Mouse (Mus musculus): ENCODE data around the gene Zbed5. TPM values are rescaled to one million over a fixed set of nuclear protein-coding genes. Genes with fewer than 3 reads are reported as not detected.
"Not testable (repeated sequence)": the region's sequence is repeated elsewhere in the genome, so short reads cannot be mapped to it uniquely, and the experiment has no call there.

Zbed5 gene
- polyA plus RNA-seq, 1 experiment from 2014 or later: 14.1 TPM

DNA sequence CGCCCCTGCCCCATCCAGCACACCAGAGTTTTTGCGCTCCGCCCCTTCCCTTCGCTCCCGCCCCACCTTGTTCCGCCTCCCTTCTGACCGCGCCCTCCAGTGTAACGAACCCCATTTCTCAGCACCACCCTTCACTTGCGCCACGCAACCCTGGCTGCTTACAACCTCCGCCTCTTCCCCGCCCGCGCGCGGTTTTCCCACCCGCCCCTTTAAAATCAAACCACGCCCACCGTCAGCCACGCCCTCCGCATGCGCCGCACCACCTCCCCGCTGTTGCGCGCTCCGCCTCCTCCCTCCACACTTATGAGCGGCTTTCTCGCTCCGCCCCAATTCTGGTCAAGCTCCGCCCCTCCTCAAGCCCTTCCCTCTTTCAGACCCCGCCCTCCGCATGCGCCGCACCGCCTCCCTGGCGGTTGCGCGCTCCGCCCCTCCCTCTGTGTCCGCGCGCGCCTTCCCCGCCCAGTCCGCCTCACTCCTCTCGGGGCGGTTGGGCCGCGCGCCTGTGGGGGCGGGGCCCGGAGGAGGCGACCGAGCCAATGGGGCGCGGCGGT is 46.0 kb downstream of the Zbed5 start, which contains the start of gene Vkorc1l1:
Vkorc1l1 (plus strand) TSS at position 476 of the 551 bp plus-strand sequence.
- Histone ChIP-seq H3K27me3 (replicated peaks; ENCODE audit: control insufficient read depth, insufficient read depth, low read length) (no peaks in the 10 kb centered on the region), H3K27ac (ENCODE audit: low read depth, low read length) (peak within 1 kb of the TSS; percentile 71), H3K36me3 (ENCODE audit: control insufficient read depth, insufficient read depth, low read length) (no peaks in the 10 kb centered on the region), H3K4me2 (ENCODE audit: low read length) (peak within 1 kb of the TSS; percentile 59), H3K9ac (ENCODE audit: low read depth, low read length) (peak within 1 kb of the TSS; percentile 86), H3K9me3 (ENCODE audit: control insufficient read depth, low read length) (no peaks in the 10 kb centered on the region), H3K4me3 (ENCODE audit: low read length) (peak within 1 kb of the TSS; percentile 89), H3K4me1 (ENCODE audit: control insufficient read depth, insufficient read depth, low read depth, low read length) (peaks cover 6% of the 10 kb centered on the region; the same call in 1 of the 2 replicates)
- ATAC-seq: peak; percentile 97
- WGBS: under 1% methylated on average over 54 of the region's 59 CpGs

DNA sequence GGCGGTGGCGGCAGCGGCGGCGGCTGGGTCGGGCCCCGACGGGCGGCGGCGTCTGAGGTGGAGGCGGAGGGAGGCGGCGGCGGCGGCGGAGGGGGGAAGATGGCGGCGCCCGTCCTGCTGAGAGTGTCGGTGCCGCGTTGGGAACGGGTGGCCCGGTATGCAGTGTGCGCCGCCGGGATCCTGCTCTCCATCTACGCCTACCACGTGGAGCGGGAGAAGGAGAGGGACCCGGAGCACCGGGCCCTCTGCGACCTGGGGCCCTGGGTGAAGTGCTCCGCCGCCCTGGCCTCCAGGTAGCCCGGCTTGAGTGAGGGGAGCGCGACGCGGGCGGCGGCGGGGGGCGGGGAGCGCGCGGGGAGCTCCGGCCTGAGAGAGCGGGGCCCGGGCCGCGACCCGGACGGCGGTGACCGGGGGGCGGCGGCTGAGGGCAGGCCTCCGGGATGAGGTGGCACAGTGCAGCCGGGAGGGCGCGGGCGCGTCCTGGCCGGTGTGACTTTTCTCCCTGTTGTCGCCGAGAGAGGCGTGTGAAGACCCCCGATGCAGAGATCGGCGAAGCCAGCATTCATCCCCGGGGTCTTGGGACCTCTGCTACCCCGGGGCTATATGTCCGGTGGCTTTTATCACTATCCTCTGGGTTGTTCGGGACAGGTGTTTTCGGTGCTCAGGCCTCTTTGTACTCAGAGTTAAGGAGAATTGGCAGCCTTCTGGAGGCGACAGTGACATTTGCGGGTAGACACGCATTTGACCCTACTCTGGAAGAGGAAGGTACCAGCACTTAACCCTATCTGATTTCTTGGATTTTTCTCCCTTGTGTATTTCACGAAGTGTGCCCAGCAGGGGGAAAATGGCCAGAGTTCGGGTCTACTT is 46.8 kb downstream of the Zbed5 start:
- H3K4me1 ChIP-seq (ENCODE audit: control insufficient read depth, insufficient read depth, low read depth, low read length); H3K9me3 ChIP-seq (ENCODE audit: control insufficient read depth, low read length); H3K27me3 ChIP-seq (replicated peaks; ENCODE audit: control insufficient read depth, insufficient read depth, low read length); H3K36me3 ChIP-seq (ENCODE audit: control insufficient read depth, insufficient read depth, low read length): not testable (repeated sequence)
- peak overlapping the region; percentile 66 for H3K27ac ChIP-seq (ENCODE audit: low read depth, low read length)
- H3K4me3 ChIP-seq (ENCODE audit: low read length): peak overlapping the region; percentile 89
- H3K4me2 ChIP-seq (ENCODE audit: low read length): peak overlapping the region; percentile 59
- WGBS: under 1% methylated on average over 37 of the region's 82 CpGs
- peak overlapping the region; percentile 86 for H3K9ac ChIP-seq (ENCODE audit: low read depth, low read length)
- peak; percentile 61 for ATAC-seq

DNA sequence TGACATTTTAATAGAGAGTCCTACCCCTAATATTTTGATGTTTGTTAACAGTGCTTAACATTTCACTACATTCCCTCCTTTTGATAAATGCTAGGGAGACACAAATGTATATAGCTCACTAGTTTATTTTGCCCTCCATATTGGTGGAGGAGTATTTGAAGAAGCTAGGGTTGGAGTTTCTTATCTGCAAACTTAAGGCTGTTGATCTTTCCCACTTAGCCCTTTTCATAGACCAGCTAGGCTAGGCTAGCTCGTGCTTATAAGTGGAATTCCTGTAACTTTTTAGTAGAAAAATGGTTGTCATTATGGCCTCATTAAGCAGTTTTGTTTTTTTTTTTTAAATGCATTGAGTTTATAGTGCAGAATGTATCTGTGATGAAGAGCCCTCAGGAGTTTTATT is 47.9 kb downstream of the Zbed5 start:
- H3K36me3 ChIP-seq (ENCODE audit: control insufficient read depth, insufficient read depth, low read length): no peaks in the 10 kb centered on the region
- H3K4me2 ChIP-seq (ENCODE audit: low read length): no peak overlapping the region
- no peaks in the 10 kb centered on the region for H3K9me3 ChIP-seq (ENCODE audit: control insufficient read depth, low read length)
- H3K27me3 ChIP-seq (replicated peaks; ENCODE audit: control insufficient read depth, insufficient read depth, low read length): no peaks in the 10 kb centered on the region
- no peak for ATAC-seq
- no peak overlapping the region for H3K9ac ChIP-seq (ENCODE audit: low read depth, low read length)
- WGBS: 83% methylated on average over 1 of the region's 1 CpGs
- no peak overlapping the region for H3K27ac ChIP-seq (ENCODE audit: low read depth, low read length)
- H3K4me1 ChIP-seq (ENCODE audit: control insufficient read depth, insufficient read depth, low read depth, low read length): peaks cover 6% of the 10 kb centered on the region; the same call in 1 of the 2 replicates
- no peak overlapping the region for H3K4me3 ChIP-seq (ENCODE audit: low read length)

DNA sequence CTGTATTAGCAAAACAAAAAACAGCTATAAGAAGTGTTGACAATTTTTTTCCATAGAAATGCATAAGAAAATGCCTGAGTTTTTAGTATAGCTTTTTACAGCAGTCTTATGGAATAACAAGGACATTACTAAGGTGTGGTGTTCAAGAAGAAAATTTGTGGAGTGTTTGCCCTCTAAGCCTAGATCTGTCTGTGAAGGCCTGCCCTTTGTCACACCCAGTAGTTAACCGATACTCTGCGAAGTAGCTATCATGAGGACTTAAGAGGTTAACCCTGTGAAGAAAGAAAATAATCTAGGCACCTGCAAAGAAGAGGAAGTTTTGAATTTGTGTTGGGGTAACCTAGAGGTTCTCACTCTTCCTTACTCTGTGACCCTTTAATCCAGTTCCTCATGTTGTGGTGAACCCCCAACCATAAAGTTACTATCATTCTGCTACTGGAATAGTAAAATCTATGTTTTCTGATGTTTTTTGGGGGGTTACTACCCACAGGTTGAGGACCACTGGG is 52.1 kb downstream of the Zbed5 start:
- peaks cover 6% of the 10 kb centered on the region; the same call in 1 of the 2 replicates for H3K4me1 ChIP-seq (ENCODE audit: control insufficient read depth, insufficient read depth, low read depth, low read length)
- H3K4me3 ChIP-seq (ENCODE audit: low read length): no peak overlapping the region
- no peak for ATAC-seq
- no peaks in the 10 kb centered on the region for H3K36me3 ChIP-seq (ENCODE audit: control insufficient read depth, insufficient read depth, low read length)
- no peak overlapping the region for H3K27ac ChIP-seq (ENCODE audit: low read depth, low read length)
- H3K27me3 ChIP-seq (replicated peaks; ENCODE audit: control insufficient read depth, insufficient read depth, low read length): no peaks in the 10 kb centered on the region
- 98% methylated on average over 2 of the region's 2 CpGs for WGBS
- H3K9me3 ChIP-seq (ENCODE audit: control insufficient read depth, low read length): no peaks in the 10 kb centered on the region
- no peak overlapping the region for H3K9ac ChIP-seq (ENCODE audit: low read depth, low read length)
- no peak overlapping the region for H3K4me2 ChIP-seq (ENCODE audit: low read length)

DNA sequence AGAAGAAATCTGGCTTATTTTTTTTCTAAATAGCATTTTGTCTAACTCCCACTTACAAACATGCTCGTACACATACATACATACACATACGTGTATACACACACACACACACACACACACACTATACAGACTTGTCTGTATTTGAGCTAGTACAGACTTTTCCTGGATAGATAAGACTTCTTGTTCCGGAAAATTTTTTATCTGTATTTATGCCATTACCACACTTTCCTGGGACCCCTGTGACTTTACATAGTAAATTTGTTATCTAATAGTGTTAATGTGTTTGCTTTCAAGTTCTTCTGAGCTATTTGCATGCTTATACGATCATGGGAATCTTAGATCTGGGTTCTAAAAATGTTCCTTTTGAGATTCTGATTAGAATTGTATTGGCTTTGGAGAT is 56.6 kb downstream of the Zbed5 start:
- no peaks in the 10 kb centered on the region for H3K27me3 ChIP-seq (replicated peaks; ENCODE audit: control insufficient read depth, insufficient read depth, low read length)
- ATAC-seq: no peak
- H3K9ac ChIP-seq (ENCODE audit: low read depth, low read length): no peak overlapping the region
- no peak overlapping the region for H3K4me3 ChIP-seq (ENCODE audit: low read length)
- H3K27ac ChIP-seq (ENCODE audit: low read depth, low read length): no peak overlapping the region
- 93% methylated on average over 4 of the region's 4 CpGs for WGBS
- H3K36me3 ChIP-seq (ENCODE audit: control insufficient read depth, insufficient read depth, low read length): no peaks in the 10 kb centered on the region
- no peaks in the 10 kb centered on the region for H3K4me1 ChIP-seq (ENCODE audit: control insufficient read depth, insufficient read depth, low read depth, low read length)
- H3K4me2 ChIP-seq (ENCODE audit: low read length): no peak overlapping the region
- no peaks in the 10 kb centered on the region for H3K9me3 ChIP-seq (ENCODE audit: control insufficient read depth, low read length)

Other genes starting within 250 kb of the Zbed5 start
- gene Zfp11, start 225.6 kb upstream of the Zbed5 start, polyA plus RNA-seq (2015; fragmentation: Nextera tagmentation; extraction: Ambion mirVana): 7.1 and 7.7 TPM in 2 replicates
- gene Sept14, start 187.2 kb upstream of the Zbed5 start, polyA plus RNA-seq (2015; fragmentation: Nextera tagmentation; extraction: Ambion mirVana): not detected in 2 replicates
- gene Mrps17, start 180.2 kb upstream of the Zbed5 start, polyA plus RNA-seq (2015; fragmentation: Nextera tagmentation; extraction: Ambion mirVana): 171 and 176 TPM in 2 replicates
- 96.4 and 98.7 TPM in 2 replicates for gene Nipsnap2, start 170.7 kb upstream of the Zbed5 start, polyA plus RNA-seq (2015; fragmentation: Nextera tagmentation; extraction: Ambion mirVana)
- 35.2 and 42.4 TPM in 2 replicates for gene Psph, start 108.3 kb upstream of the Zbed5 start, polyA plus RNA-seq (2015; fragmentation: Nextera tagmentation; extraction: Ambion mirVana)
- gene Sumf2, start 48.7 kb upstream of the Zbed5 start, polyA plus RNA-seq (2015; fragmentation: Nextera tagmentation; extraction: Ambion mirVana): 31.3 and 31.7 TPM in 2 replicates
- 679 and 729 TPM in 2 replicates for gene Chchd2, start 8.3 kb upstream of the Zbed5 start, polyA plus RNA-seq (2015; fragmentation: Nextera tagmentation; extraction: Ambion mirVana)
- 1.0 and 1.2 TPM in 2 replicates for gene Phkg1, start 2.8 kb downstream of the Zbed5 start, polyA plus RNA-seq (2015; fragmentation: Nextera tagmentation; extraction: Ambion mirVana)
- gene Nupr1l, start 12.8 kb downstream of the Zbed5 start, polyA plus RNA-seq (2015; fragmentation: Nextera tagmentation; extraction: Ambion mirVana): 4.5 and 4.7 TPM in 2 replicates
- 22.6 and 27.3 TPM in 2 replicates for gene Vkorc1l1, start 46.2 kb downstream of the Zbed5 start, polyA plus RNA-seq (2015; fragmentation: Nextera tagmentation; extraction: Ambion mirVana)
- 35.8 and 37.3 TPM in 2 replicates for gene Gusb, start 107.3 kb downstream of the Zbed5 start, polyA plus RNA-seq (2015; fragmentation: Nextera tagmentation; extraction: Ambion mirVana)
- 39.3 and 49.5 TPM in 2 replicates for gene Asl, start 133.5 kb downstream of the Zbed5 start, polyA plus RNA-seq (2015; fragmentation: Nextera tagmentation; extraction: Ambion mirVana)
- 78.0 and 92.1 TPM in 2 replicates for gene Crcp, start 133.6 kb downstream of the Zbed5 start, polyA plus RNA-seq (2015; fragmentation: Nextera tagmentation; extraction: Ambion mirVana)
- 58.3 and 59.2 TPM in 2 replicates for gene Tpst1, start 177.6 kb downstream of the Zbed5 start, polyA plus RNA-seq (2015; fragmentation: Nextera tagmentation; extraction: Ambion mirVana)
- gene Kctd7, start 249.1 kb downstream of the Zbed5 start, polyA plus RNA-seq (2015; fragmentation: Nextera tagmentation; extraction: Ambion mirVana): 18.9 and 19.5 TPM in 2 replicates

Data from hindbrain, embryonic 16.5 days (tissue).